Mouse (Mus musculus): ENCODE data around the gene Tex33.

Tex33 gene

DNA sequence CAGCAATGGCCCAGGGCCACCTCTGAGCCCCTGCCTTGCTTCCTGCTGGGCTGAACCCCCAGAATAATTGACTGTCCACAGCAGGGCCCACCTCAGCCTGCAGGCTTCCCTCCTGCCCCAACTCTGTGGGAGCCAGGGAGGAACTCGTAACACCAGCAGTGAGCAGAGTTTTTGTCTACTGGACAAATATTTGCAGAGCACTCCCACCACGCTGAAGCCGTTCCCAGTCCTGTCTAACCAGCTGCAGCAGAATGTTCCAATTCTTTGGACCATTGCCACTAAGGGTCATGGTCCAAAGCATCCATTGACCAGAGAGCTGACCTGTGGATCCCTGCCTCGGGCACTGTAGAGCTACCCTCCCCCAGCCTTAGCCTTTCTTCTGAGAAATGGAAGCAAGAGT, 21.2 kb upstream of the Tex33 start:
- intact Hi-C loops (cut with DNase I) = no loop called here

DNA sequence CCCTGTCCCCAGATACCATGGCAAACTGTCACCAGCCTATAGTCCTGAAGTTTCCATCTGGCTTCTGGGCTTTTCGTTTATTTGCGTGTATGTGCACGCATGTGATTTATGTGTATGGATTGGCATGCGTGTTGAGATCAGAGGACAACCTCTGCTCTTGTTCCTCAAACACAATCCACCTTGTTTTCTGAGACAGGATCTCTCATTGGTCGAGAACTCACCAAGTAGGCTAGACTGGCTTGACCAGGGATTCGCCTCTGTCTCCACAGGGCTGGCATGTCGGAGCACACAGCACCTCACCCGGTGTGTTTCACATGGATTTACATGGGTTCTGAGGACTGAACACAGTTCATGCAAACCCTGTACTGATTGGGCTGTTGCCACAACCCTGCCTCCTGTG, 18.4 kb upstream of the Tex33 start:
- intact Hi-C loops (cut with DNase I) = no loop called here

DNA sequence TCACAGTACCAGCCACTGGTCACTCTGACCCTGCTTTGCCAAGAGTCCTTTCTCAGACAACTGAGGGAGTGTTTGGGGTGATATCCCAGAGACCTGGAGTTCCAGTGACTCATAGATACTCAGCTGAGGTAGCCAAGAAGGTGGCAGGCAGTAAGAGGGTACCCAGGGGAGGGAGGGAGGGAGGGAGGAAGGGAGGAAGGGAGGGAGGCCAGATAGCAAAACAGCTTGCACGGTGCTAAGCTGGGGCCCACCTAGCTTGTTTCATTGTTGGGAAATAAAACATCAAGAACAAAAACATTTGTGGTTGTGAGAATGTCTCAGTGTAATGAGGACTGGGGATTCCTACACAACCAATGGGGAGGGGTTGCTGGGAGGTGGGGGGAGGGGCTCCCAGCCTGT, 18.0 kb upstream of the Tex33 start:
- intact Hi-C loops (cut with DNase I) = no loop called here

DNA sequence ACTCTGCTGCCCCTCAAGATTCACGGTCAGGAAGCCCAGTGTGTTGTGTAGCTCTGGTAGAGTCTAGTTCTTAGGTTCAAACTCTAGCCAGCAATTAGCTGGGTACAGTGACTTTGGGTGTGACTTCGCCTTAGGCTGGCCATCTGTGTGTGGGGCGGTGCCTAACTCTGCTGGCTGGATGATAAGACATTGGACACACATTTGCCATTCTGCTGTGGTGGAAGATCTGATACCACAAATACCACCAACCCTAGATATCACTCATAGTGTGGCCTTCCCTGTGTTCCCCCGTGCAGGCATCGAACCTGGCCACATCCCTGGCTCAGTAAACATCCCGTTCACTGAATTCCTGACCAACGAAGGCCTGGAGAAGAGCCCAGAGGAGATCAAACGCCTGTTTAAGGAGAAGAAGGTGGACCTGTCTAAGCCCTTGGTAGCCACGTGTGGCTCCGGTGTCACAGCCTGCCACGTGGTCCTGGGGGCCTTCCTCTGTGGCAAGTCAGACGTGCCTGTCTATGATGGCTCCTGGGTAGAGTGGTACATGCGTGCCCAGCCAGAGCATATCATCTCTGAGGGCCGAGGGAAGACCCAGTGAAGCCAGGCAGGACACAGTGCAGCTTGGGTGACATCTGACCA, 17.5 kb upstream of the Tex33 start:
- intact Hi-C loops (cut with DNase I) = no loop called here

DNA sequence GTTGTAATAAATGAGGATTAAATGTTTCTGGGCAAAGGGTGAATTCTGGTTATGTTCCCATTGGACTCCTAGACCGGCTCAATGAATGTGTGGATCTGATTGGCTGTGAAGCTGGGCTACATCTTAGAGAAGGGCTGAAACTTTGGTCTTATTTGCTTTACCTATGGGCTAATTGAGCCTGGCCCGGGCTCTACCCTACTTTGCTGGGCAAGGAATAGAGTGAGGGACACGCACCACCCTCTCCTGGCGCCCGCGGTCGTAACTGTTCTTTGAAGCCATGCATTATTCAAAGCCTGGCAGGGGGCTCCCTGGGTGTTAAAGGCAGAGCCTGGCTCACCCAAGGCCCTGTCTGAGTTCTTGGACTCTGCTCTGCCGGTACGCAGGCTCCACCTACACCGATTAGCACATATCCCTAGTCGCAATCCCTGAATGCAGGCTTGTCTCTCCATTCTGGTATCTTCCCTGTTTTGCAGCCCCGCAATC, 13.9 kb upstream of the Tex33 start:
- intact Hi-C loops (cut with DNase I) = no loop called here

DNA sequence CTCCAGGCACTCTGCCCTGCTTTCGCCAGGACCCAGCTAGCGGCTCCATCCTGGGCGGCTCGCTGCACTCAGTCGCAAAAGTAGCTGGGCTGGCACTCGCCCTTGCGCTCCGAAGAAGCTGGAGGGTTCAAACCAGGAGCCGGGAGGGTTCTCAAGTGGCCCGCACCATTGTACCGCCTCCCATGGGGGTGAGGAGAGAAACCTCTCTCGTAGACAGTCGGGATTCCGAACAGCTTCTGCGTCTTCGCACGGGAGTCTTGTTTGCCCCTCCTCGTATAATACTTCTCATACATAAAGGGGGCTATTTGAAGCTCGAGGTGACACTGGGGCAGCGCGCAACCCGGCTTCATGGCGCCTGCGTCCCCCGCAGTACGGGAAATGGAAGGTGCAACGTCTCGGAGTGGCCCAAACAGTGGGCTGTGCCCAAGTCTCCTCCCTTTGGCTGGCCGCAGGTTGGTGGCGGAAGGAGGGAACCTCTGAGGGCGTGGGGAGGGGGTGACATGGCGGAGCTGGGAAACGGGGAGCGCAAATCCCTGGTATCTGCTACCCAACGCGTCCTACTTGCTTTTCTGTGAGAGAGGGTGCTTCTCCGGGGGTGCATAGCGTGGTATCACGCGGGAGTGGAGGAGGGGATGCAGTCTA, 10.7 kb upstream of the Tex33 start, which contains the start of gene Mpst:
Gene Mpst, plus strand, starts transcription at position 124 of the 642 bp plus-strand sequence.
- intact Hi-C loops (cut with DNase I) = no loop called here

DNA sequence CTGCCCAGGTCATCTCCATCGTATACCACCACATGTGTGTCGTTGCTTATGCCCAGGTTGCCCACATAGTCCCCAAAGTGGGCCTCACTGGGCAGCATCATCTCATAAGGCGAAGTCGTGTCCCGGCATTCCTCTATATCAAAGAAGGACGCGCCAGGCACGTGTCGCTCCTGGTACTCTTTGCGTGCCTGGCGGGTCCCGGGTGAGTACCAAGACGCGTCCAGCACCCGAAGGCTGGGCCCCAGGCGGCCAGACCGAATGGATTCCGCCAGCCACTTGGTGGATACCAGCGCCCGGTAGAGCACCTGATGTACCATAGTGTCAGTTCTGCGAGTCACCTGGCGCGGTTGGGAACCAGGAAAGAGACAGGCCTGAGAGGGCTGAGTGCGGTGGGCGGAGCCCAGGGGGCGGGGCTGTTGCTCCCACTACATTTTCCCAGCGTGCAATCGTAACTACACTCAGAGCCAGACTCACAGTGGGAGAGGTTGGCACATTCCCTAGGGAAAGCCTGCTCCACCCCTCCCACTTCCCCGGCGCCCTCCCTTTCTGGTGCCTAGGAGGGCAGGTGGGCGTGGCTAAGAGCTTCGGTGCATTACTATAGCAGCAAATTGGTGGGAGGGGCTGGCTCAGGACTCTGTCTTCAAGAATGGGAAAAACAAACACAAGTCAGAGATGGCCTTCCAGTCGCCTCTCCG, 10.0 kb upstream of the Tex33 start, which contains the start of gene Tst:
Gene Tst, minus strand, starts transcription at position 391 of the 695 bp plus-strand sequence.
- intact Hi-C loops (cut with DNase I) = no loop called here

DNA sequence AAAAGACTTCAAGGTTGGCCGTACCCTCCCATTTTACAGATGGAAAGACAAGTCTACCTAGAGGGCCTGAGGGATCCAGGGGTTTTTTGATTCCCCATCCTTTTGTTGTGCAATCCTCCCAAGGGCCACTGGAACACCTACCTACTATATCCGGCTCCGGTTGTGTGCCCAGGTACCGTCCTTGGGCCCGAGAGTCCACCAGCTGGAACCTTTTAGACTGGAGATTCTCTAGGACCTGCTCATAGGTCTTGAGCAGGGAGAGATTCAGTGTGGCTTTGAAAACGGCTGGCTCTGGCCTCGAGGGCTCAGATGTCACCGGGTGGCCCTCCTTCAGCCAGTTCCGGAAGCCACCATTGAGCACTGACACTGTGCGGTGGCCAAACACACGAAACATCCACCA, 9.4 kb upstream of the Tex33 start:
- intact Hi-C loops (cut with DNase I) = no loop called here

DNA sequence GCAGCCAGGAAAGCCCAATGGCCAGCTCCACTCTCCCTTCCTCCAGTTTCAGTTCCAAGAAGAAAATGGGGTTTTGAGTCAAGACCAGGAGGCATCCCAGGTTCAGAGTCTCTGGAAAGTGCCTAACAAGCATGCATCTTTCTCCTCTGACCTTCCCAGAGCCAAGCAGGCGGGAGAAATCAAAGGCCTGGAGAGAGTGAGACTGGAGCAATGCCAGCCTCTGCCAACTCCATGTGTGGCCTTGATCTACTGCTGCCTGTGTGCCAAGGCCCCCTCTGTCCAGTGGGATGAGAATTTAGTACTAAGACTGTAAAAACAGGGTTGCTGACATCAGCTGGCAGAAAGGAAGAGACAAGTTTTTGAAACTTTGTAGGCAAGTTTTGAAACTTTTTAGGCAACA, 8.2 kb upstream of the Tex33 start:
- intact Hi-C loops (cut with DNase I) = no loop called here

DNA sequence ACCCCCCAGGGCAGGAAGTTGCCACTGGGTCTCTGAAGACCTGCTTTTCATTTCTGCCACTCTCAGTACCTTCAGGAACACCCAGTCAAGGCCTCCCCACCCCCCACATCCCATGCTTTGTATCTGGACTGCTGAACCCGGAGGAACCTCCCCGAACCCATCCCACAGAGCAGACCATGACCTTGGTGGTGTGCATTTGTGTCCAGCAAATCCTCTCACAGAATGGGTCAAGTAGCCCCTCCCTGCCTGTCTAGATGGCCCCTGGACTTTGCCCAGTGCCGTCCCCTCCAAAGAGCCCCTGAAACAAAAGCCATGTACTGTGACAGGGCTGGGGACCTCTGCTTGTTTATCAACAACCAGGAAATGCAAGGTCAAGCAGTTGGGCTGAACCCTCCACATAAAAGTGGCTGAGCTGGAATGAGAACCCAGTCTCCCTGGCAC, 7.6 kb upstream of the Tex33 start:
- intact Hi-C loops (cut with DNase I) = no loop called here

DNA sequence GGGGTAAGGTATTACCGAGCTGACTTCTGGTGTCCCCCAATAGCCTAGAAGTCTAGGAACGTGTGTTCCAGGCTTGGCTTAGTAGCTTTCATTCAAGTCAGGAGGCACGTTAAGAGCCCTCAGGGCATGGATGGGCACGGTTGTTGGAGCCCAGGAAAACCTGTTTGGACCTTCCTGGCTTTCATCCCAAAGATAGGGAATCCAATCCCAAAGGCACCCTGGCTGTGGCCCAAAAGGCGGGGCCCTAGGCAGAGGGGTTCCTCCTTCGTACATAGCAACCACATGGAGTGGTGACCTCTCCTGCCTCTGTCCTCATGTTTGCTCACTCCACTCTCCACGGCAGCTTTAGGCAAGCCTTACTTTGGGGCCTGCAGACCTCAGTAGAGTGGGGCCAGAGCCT, 6.7 kb upstream of the Tex33 start:
- intact Hi-C loops (cut with DNase I) = no loop called here

DNA sequence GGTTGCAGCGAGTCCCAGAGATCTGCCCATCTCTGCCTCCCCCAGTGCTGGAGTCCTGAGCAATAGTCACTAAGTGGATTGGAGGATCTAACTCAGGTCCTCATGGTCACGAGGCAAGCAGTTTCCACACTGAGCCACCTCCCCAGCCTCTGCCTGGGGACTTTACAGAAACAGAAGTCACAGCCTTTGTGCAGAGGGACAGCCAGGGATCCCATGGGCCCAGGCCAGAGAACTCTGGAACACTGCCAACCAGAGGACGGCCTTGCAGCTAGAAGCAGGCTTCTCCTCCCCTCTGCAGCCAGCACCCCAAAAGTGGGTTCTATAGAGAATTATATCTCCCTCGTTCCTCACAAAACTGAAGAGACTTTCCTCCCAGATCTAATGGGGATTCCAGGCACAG, 6.2 kb upstream of the Tex33 start:
- intact Hi-C loops (cut with DNase I) = no loop called here

DNA sequence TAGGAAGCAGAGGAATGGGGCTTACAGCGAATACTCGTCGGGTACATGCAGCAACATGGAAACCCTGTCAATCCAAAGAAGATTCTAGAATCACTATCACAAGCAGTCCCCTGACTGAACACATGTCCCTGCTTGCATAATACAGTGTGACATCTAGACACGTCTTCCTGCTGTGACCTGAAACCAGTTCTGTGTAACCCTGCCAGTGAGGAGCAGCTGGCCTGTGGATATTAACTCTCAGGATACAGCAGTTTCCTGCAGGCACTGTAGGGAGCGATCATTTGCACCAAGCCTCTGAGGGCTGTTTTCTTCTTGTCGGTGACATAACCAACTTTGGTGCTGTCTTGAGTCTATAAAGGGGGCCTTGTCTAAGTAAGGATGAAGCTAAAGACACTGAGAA, 5.6 kb upstream of the Tex33 start:
- intact Hi-C loops (cut with DNase I) = no loop called here

DNA sequence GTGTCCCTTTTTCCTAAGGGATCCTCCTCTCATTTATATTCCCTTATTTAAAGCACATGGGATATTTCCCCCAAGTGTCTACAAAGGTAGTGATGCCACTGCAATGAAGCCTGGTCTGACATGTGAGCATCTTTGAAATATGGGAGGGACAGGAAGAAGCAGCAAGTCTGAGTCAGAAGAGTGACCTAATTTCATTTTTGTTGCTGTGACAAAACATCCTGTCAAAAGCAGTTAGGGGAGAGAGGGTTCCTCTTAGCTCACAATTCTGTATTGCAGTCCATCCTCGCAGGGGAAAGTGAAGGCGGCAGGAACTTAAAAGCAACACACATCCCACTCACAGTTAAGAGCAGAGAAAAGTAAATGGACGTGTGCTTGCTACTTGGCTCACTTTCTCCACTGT, 4.9 kb downstream of the Tex33 start:
- intact Hi-C loops (cut with DNase I) = no loop called here

DNA sequence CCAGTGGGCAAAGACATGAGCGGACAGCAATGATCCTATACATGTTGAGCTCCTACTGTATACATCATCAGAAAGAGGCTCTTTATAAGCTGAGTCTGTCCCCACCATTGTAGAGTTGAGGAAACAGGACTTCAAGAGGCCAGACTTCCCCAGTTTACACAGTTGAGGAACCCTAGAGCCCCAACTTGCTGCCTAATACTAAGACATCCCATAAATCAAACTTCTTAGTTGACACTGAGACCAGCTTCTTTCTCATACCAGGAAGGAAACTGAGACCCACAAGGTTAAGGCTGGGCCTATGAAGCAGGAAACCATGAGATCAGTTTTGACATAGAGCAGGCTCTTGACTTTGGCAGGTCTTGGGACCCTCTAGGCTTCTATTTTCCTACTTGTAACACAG, 10.1 kb downstream of the Tex33 start:
- intact Hi-C loops (cut with DNase I) = no loop called here

DNA sequence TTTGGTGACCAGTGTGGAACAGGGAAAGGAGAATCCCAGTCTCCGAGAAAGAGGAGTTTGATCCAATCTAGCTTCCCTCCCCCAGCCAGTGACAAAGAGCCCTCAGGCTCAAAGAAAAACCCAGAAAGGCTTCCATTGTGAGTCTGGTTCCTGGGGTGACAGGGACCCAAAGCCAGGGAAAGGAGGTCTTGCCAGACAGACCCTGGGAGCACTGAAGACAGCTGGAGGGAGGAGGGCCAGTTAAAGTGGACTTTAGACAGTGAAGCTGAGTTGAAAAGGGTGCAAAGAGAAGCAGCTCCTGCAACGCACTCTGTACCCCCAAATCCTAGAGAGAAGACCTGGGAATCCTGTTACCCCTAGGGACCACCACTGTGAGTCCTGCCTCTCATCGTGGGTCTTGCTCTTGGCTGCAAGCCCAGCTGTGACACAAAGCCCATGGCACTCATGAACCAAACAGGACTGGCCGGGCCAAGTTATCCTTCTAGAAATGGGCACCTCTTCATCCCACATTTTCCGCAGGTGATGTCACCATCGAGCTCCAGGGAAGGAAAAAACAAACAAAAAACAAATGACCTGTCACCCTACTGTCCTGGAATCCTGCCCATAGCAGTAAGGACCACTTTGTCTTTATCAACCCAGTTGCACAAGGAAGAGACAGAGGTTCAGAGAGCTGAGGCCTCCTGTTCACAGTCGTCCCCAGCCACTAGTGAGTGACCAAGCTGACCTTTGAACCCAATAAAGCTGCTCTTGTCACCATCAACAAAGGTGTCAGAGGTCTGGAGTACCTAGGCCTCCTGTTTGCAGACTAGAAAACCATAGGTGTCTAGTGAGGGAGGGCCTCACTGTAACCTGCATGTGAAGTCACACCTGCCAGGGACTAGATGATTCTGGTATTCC, 11.2 kb downstream of the Tex33 start:
- intact Hi-C loops (cut with DNase I) = no loop called here

DNA sequence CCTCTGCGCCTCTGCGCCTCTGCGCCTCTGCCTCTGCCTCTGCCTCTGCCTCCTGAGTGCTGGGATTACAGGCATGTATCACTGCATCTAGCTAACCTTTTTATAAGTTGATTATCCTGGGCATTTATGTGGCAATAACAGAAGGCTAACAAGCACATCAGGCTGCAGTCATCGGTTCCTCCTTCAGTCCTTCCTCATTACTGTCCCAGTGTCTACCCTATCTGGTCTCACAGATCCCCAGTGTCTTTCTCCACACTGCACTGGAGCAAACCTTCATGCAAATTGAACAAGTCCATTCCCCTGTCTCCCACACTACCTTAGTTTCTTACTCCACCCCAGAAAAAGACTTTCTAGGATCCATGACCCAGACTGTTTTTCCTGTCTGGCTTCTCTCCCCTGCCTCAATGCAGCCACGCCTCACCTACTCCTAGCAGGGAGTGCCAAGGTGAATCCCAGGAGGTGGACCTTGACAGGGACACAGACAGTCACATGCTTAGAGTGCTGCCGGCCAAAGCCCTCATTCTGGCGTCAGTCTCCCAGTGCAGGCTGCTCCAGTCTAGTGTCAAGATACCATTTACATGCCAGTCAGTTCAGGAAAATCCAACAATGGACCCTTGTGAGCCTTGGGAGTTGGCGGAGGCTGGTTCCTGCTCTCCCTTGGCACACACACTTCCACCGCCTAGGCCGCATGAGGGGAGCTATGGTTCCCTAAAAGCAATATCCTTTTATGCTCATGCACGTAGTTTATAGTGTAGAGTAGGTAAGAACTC, 12.1 kb downstream of the Tex33 start:
- intact Hi-C loops (cut with DNase I) = no loop called here

DNA sequence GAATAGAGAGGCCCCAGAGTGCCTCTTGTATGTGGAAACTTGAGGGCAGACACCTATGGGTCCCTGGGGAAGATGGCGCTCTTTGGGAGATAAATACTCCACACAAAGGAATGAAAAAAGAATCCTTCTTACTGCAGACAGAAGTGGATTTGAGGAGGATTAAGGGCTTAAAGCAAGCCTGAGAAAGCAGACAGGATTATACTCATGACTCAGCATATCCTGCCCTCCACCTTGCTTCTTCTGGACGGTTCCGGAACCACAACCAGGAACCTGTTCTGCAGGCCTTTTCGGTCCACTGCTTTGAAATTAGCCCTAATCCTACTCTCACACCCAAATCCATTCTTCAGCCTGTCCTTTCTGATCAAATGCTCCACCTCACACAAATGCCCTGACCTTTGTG, 13.6 kb downstream of the Tex33 start:
- intact Hi-C loops (cut with DNase I) = no loop called here

DNA sequence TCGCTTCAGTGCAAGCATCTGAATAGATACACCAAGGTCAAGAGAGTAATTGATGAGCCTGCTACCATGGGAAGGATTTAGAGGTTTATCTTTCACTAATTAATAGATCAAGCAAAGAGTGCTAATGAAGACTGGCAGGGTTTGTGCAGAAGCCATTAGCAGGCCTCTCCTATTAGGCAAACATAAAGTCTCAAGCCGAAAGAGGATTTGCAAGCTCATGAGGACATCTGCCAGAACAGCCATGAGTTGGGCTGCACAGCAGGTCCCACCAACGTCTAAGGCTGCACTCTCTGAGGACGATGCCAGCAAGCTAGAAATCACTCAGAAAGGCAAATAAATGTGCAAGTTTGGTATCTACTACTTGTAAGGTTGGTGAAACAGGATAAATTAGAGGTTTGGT, 15.0 kb downstream of the Tex33 start:
- intact Hi-C loops (cut with DNase I) = no loop called here

DNA sequence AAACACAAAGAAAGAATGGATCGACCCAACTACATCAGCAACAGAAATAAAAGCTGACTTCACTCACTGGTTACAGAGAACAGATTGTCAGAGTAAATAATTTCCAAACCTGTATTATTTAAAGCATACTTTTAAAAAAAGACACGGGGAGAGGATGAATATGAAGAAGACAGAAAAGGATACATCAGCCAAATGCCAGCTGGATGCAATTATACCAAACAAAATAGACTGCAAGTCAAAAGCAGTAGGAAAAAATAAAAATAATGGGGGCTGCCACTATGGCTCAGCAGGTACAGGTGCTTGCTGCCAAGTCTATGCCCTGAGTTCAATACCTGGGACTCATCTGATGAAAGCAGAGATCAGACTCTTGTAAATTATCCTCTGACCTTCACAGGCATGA, 15.5 kb downstream of the Tex33 start:
- intact Hi-C loops (cut with DNase I) = no loop called here

DNA sequence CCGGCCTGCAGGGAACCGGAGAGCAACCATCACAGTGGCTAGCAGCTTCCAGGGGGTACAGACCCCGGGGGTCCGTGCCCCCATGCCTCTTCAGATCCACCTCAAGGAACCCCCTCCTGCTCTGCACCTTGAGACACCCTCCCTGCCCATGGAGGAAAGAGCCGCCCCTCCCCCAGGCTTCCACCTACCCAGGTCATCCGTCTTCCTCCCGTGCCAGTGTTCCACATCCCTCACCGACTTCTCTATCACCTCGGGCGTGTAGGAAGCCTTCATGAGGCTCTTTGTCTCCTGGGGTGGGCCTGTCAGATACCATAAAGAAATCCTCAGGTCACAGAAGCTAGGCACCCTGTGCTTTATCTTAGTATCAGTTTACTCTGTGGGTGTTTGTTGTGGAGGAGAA, 17.2 kb downstream of the Tex33 start:
- intact Hi-C loops (cut with DNase I) = no loop called here
